Mouse (Mus musculus) lung, postnatal 0 days (tissue): ENCODE data around the gene Cdc14a. TPM values are rescaled to one million over a fixed set of nuclear protein-coding genes. Genes with fewer than 3 reads are reported as not detected.

Source experiments
- ATAC-seq: fragments of 200-750 bp; cut with Nextera tagmentation; 2 replicates; pipeline ENCODE4 v1.8.0; 2017; ENCODE audit warnings: moderate library complexity
- DNase-seq: peaks from one replicate; pipeline ENCODE4 v3.0.0-alpha.2; 2016; ENCODE audit warnings: low spot score
- H3K27ac ChIP-seq: fragments of 300-500 bp; sonication (generic); 2 replicates; pipeline ENCODE4 v1.5.1; 2014; ENCODE audit warnings: antibody characterized with exemption, mild to moderate bottlenecking, low read length, mixed read lengths
- H3K27me3 ChIP-seq: fragments of 300-500 bp; sonication (generic); replicated peaks from 2 replicates; pipeline ENCODE4 v1.6.1; 2014; ENCODE audit warnings: low read length, mixed read lengths; ENCODE audit not compliant: insufficient read depth
- H3K36me3 ChIP-seq: fragments of 300-500 bp; sonication (generic); 2 replicates; pipeline ENCODE4 v1.6.1; 2014; ENCODE audit warnings: low read length, mixed read lengths; ENCODE audit not compliant: insufficient read depth
- H3K4me1 ChIP-seq: fragments of 300-500 bp; sonication (generic); 2 replicates; pipeline ENCODE4 v1.6.1; 2014; ENCODE audit warnings: antibody characterized with exemption, low read depth, low read length, mixed read lengths; ENCODE audit not compliant: insufficient read depth
- H3K4me2 ChIP-seq: fragments of 300-500 bp; sonication (generic); replicated peaks from 2 replicates; pipeline ENCODE4 v1.6.1; 2014; ENCODE audit warnings: low read depth, mild to moderate bottlenecking, low read length, moderate library complexity, mixed read lengths
- H3K4me3 ChIP-seq: fragments of 300-500 bp; sonication (generic); 2 replicates; pipeline ENCODE4 v1.5.1; 2014; ENCODE audit warnings: low read depth, low read length
- H3K9ac ChIP-seq: fragments of 300-500 bp; sonication (generic); replicated peaks from 2 replicates; pipeline ENCODE4 v1.6.1; 2014; ENCODE audit warnings: low read depth, mild to moderate bottlenecking
- H3K9me3 ChIP-seq: fragments of 300-500 bp; sonication (generic); 2 replicates; pipeline ENCODE4 v1.6.1; 2016; ENCODE audit warnings: low read length, mixed read lengths
- CTCF ChIP-seq: IDR thresholded peaks from 2 replicates; pipeline ENCODE4 v1.5.1; 2016; ENCODE audit warnings: antibody characterized with exemption, mild to moderate bottlenecking
- EP300 ChIP-seq: IDR thresholded peaks from 2 replicates; pipeline ENCODE4 v1.6.1; 2016; ENCODE audit warnings: antibody characterized with exemption, mild to moderate bottlenecking, control low read depth
- WGBS: fragments of 180-500 bp; shearing (Covaris S2); extraction: QIAGEN DNeasy Blood & Tissue Kit; methylation state at CpG from one replicate; pipeline ENCODE4 v1.1.7; 2014; 5-methylcytosine and 5-hydroxymethylcytosine counted together
- polyA plus RNA-seq: library from polyadenylated mRNA; unstranded; fragments of >200 nt; fragmentation: Nextera tagmentation; extraction: Ambion mirVana; gene quantifications from 2 replicates; pipeline ENCODE4 v1.2.1, GENCODE M21; 2015

The Cdc14a gene
- polyA plus RNA-seq, 1 experiment from 2014 or later = 8.2 TPM

- Histone ChIP-seq H3K4me2 (no peak overlapping the region), H3K4me3 (no peak overlapping the region), H3K9me3 (no peaks in the 10 kb centered on the region), H3K4me1 (0 out of 2 replicates have a peak, but pooled peaks cover 4% of the 10 kb centered on the region), H3K27ac (peak overlapping the region; percentile 3; the same call in 1 of the 2 replicates), H3K27me3 (no peaks in the 10 kb centered on the region), H3K36me3 (no peaks in the 10 kb centered on the region), H3K9ac (no peak overlapping the region)
- ATAC-seq (peak; percentile 54), DNase-seq (peak; percentile 80)
- WGBS = 66% methylated on average over 7 of the region's 7 CpGs
- TF ChIP-seq EP300 (no peak), CTCF (no peak)
These were observed 121.3 kb downstream of the Cdc14a start for GRCm38 (mm10) chr3:116302581-116302980.

DNA sequence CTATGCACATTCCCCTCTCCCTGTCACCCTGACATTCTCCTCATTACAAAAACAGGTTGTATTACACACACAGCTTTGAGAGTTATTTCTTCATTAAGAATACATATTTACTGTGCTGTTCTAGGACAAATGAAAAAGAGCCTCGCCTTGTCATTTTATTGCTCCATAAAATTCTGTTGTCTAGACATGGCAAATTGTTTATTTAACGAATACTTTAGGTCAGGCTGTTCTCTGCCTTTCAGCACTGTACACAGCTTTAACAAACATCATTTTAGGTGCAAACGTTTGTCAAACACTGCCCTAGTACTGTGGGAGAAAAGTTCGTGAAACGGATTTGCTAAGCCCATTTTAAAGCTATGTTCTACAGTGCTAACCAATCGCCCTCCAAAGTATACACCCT, 122.1 kb downstream of the Cdc14a start:
- DNase-seq = peak; percentile 77
- Histone ChIP-seq H3K9ac (no peak overlapping the region), H3K27ac (0 out of 2 replicates have a peak overlapping the region, but pooled peaks have one; percentile 3), H3K4me1 (0 out of 2 replicates have a peak, but pooled peaks cover 4% of the 10 kb centered on the region), H3K4me2 (no peak overlapping the region), H3K27me3 (no peaks in the 10 kb centered on the region), H3K9me3 (no peaks in the 10 kb centered on the region), H3K36me3 (no peaks in the 10 kb centered on the region), H3K4me3 (no peak overlapping the region)
- peak; percentile 48 for ATAC-seq
- TF ChIP-seq EP300 = peak; percentile 36; the same call in 1 of the 2 replicates
- TF ChIP-seq CTCF = no peak
- WGBS = 55% methylated on average over 6 of the region's 6 CpGs

DNA sequence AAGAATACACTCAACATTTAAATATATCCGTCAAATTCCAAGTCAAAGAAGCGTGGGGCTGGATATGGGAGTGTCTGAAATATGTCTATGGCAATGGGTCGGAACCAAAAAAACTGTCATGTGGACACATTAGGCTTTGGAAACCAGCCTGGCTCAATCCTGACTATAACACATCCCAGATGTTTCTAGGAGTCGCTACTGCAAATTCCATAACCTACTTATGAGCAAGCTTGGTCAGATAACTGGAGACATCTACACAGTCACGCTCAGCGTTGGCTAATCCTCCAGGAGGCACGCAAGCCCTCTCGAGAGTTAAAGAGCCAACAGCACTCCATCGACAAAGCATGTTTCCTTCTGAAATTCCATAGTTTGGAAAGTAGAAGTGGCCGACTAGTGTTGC, 125.1 kb downstream of the Cdc14a start:
- no peak; the same call in 1 of the 2 replicates for TF ChIP-seq CTCF
- peak; percentile 71 for TF ChIP-seq EP300
- ATAC-seq (peak; percentile 82), DNase-seq (peak; percentile 87)
- Histone ChIP-seq H3K4me2 (no peak overlapping the region), H3K9me3 (no peaks in the 10 kb centered on the region), H3K4me3 (no peak overlapping the region), H3K36me3 (no peaks in the 10 kb centered on the region), H3K9ac (no peak overlapping the region), H3K4me1 (0 out of 2 replicates have a peak, but pooled peaks cover 4% of the 10 kb centered on the region), H3K27ac (no peak overlapping the region), H3K27me3 (no peaks in the 10 kb centered on the region)
- WGBS = 60% methylated on average over 10 of the region's 10 CpGs

GRCm38 (mm10) chr3:116298003-116298402, 125.8 kb downstream of the Cdc14a start:
- 65% methylated on average over 8 of the region's 8 CpGs for WGBS
- peak; percentile 35; the same call in 1 of the 2 replicates for ATAC-seq
- no peak overlapping the region for H3K4me2 ChIP-seq
- no peak overlapping the region for H3K4me3 ChIP-seq
- 0 out of 2 replicates have a peak, but pooled peaks cover 4% of the 10 kb centered on the region for H3K4me1 ChIP-seq
- no peak overlapping the region for H3K9ac ChIP-seq
- peak; percentile 83 for DNase-seq
- H3K9me3 ChIP-seq = no peaks in the 10 kb centered on the region
- no peaks in the 10 kb centered on the region for H3K27me3 ChIP-seq
- TF ChIP-seq CTCF = no peak
- H3K36me3 ChIP-seq = no peaks in the 10 kb centered on the region
- H3K27ac ChIP-seq = no peak overlapping the region; the same call in 1 of the 2 replicates

DNA sequence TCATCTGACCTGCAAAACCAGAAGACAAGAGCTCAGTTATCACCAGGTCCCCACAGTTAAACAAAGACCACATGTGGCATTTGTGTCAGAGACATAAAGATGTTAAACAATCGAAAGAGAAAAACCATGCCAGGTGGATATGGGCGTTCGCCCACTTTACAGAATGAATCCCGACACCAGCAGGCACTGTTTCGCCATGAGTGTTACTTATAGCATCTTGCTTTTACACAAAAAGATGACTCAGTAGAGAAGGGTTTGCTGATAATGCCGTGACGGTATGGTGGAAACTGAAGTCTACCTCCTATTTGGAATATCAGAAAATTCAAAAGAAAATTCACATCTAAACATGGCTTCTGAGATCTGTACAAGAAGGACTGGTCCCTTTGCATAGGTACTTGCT, 126.7 kb downstream of the Cdc14a start:
- DNase-seq = no peak
- H3K9ac ChIP-seq = no peak overlapping the region
- 0 out of 2 replicates have a peak, but pooled peaks cover 4% of the 10 kb centered on the region for H3K4me1 ChIP-seq
- H3K36me3 ChIP-seq = no peaks in the 10 kb centered on the region
- WGBS = 93% methylated on average over 7 of the region's 7 CpGs
- H3K27me3 ChIP-seq = no peaks in the 10 kb centered on the region
- ATAC-seq = no peak
- H3K27ac ChIP-seq = no peak overlapping the region
- TF ChIP-seq EP300 (no peak), CTCF (no peak)
- H3K4me2 ChIP-seq = no peak overlapping the region
- no peak overlapping the region for H3K4me3 ChIP-seq
- H3K9me3 ChIP-seq = no peaks in the 10 kb centered on the region

DNA sequence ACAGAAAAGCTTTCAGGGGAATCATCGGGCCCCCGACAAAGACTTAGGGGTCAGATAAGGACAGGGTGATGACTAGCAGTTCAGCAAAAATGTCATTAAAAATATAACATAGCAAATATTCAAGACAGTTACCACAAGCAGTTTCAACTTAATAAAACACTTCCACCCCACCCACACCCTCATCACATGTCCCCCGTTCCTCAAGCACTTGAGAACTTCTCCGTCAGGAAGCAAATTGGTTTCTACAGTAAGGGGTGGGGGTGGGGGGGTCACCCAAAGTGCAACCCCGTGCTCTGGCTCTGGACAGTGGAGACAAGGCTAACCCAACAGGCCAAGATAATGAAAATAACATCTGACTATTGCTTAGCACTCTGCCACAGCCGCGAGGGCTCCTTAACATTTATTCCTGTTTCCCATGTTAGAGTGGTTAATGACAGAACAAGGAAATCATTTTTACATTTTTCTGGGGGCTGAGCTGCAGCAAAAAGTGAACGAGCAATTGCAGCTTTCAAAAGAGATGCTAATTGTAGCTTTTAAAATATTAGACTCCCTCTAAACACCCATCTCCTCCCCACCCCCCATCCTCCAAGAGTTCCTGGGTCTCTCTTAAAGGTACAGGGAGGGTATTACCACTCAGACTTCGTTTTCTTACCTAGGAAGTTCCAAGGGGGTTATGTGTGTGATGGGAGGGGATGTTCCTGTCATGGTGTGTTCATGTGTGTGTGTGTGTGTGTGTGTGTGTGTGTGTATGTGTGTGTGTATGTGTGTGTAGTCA, 133.6 kb downstream of the Cdc14a start:
- WGBS = 74% methylated on average over 9 of the region's 9 CpGs
- Histone ChIP-seq H3K4me2 (no peak overlapping the region), H3K4me1 (no peaks in the 10 kb centered on the region), H3K9ac (no peak overlapping the region), H3K27ac (no peak overlapping the region), H3K4me3 (no peak overlapping the region), H3K9me3 (no peaks in the 10 kb centered on the region), H3K27me3 (no peaks in the 10 kb centered on the region), H3K36me3 (no peaks in the 10 kb centered on the region)
- DNase-seq (no peak), ATAC-seq (no peak)
- no peak for TF ChIP-seq EP300
- TF ChIP-seq CTCF = no peak
